Comparison of ENCODE assay signal across 12 mouse cellular contexts in genomic region chr2:6257146-6257545, GRCm38 (mm10). TPM values are rescaled to one million over a fixed set of nuclear protein-coding genes. Genes with fewer than 3 reads are reported as not detected.
DNase-seq lines count a peak whose midpoint lies in the region; ATAC-seq and TF ChIP-seq lines count a peak whose summit lies in the region.
"Had no signal": no experiment of that assay in that cellular context is flagged by ENCODE, and none has a peak within 500 bp of the region (broad histone marks: within the 10 kb centered on the region; RNA-seq: fewer than 3 reads in every experiment).

No protein-coding gene starts in this region.

- no peak for TF ChIP-seq POLR2A in brain, embryonic 14.5 days (IDR thresholded peaks at IDR 0.05; ENCODE audit: borderline replicate concordance, extremely low read depth, insufficient read depth, insufficient read length, poor library complexity, severe bottlenecking)

- H3K27me3 ChIP-seq in heart, embryonic 16.5 days (ENCODE audit: control insufficient read depth, insufficient read depth, low read length) = no peaks in the 10 kb centered on the region
- H3K27me3 ChIP-seq: heart, embryonic 13.5 days had no signal

- H3K27ac ChIP-seq in heart, embryonic 16.5 days (ENCODE audit: low read length) = peak overlapping the region; percentile 82
- peak overlapping the region; percentile 73 for H3K27ac ChIP-seq in macrophage
- H3K27ac ChIP-seq in gastrocnemius, adult 2 months = no peak overlapping the region; the same call in 1 of the 2 replicates

- H3K79me2 ChIP-seq in macrophage (ENCODE audit: inconsistent target) = no peaks in the 10 kb centered on the region

- DNase-seq in heart, adult 11 months = no peak
- DNase-seq in brain, embryonic 14.5 days (ENCODE audit: low read depth) = peak; percentile 19
- peak; percentile 66 to 74 for DNase-seq in layer of hippocampus, adult 8-10 months (ENCODE audit: low spot score in 2 of 2)
- DNase-seq in gastrocnemius, adult 2 months = no peak
- no peak for DNase-seq in gastrocnemius, adult 18-20 months (ENCODE audit: low spot score)
- DNase-seq: liver; lung, postnatal 10 days had no signal

- H3K4me1 ChIP-seq in heart, embryonic 16.5 days (ENCODE audit: control insufficient read depth, insufficient read depth, low read length) = peaks cover 18% of the 10 kb centered on the region

- 64% methylated on average over 2 of the region's 2 CpGs for WGBS in heart, embryonic 16.5 days
- 88% methylated on average over 2 of the region's 2 CpGs for WGBS in macrophage (ENCODE audit: missing documents)

- no peak overlapping the region for H3K4me3 ChIP-seq in heart, embryonic 16.5 days (ENCODE audit: low read length)
- H3K4me3 ChIP-seq in macrophage (ENCODE audit: inconsistent target) = no peak overlapping the region
- no peak overlapping the region for H3K4me3 ChIP-seq in gastrocnemius, adult 2 months
- H3K4me3 ChIP-seq: heart, embryonic 13.5 days had no signal

- H3K4me2 ChIP-seq in heart, embryonic 16.5 days (ENCODE audit: low read depth, low read length) = no peak overlapping the region

- ATAC-seq in heart, embryonic 16.5 days (replicated peaks; ENCODE audit: extremely low read depth, insufficient read depth, low FRiP score) = no peak
- no peak for ATAC-seq in monocyte, adult 5-6 weeks (replicated peaks; ENCODE audit: insufficient number of reproducible peaks, low FRiP score, low TSS enrichment, poor library complexity, severe bottlenecking)
- ATAC-seq: activated CD4-positive, CD25-positive, alpha-beta regulatory T cell, adult 4 months had no signal

- no peaks in the 10 kb centered on the region for H3K36me3 ChIP-seq in heart, embryonic 16.5 days (ENCODE audit: control insufficient read depth, insufficient read depth)
- H3K36me3 ChIP-seq in macrophage (ENCODE audit: inconsistent target) = no peaks in the 10 kb centered on the region
- H3K36me3 ChIP-seq: heart, embryonic 13.5 days had no signal

- intact Hi-C loops in gastrocnemius, adult 2 months (cut with DNase I) = no loop called here

- no peak for TF ChIP-seq CTCF in brain, embryonic 14.5 days (IDR thresholded peaks at IDR 0.05; ENCODE audit: borderline replicate concordance, extremely low read depth, insufficient read depth, insufficient read length)
- no peak for TF ChIP-seq CTCF in gastrocnemius, adult 2 months (IDR thresholded peaks at IDR 0.05)

- no peak overlapping the region for H3K9ac ChIP-seq in heart, embryonic 16.5 days (ENCODE audit: low read length)
- H3K9ac ChIP-seq: heart, embryonic 13.5 days had no signal

- peaks cover 4% of the 10 kb centered on the region; the same call in 1 of the 2 replicates for H3K9me3 ChIP-seq in heart, embryonic 16.5 days (replicated peaks; ENCODE audit: control insufficient read depth, low read length)

RNA-seq across cellular contexts. Expression of gene Echdc3, which starts 44.3 kb away (rescaled TPM):
- 11.3 and 11.8 TPM in 2 replicates for polyA plus RNA-seq in heart, embryonic 16.5 days (2015; fragmentation: Nextera tagmentation; extraction: Ambion mirVana)
- 1.0 and 1.2 TPM in 2 replicates for polyA plus RNA-seq in brain, embryonic 14.5 days (2012; rRNA removed)
- total RNA-seq in layer of hippocampus, adult 8-10 months (2022) = 1 to 10 TPM in 2 of 4 experiments, under 1 TPM in 2; 0.23 to 1.5 (median 0.90) TPM
- 1 to 10 TPM in 19 of 26 experiments, under 1 TPM in 2, not detected in 5; 0.58 to 5.3 (median 2.0) TPM for total RNA-seq in macrophage (2018; cell fraction: chromatin; rRNA removed)
- under 1 TPM; 0.07 to 0.88 (median 0.35) TPM for total RNA-seq in macrophage (2018; cell fraction: cytosol; rRNA removed)
- total RNA-seq in macrophage (2018; cell fraction: nucleus; rRNA removed) = 1 to 10 TPM in 10 of 26 experiments, under 1 TPM in 5, not detected in 11; 0.24 to 3.4 (median 1.2) TPM
- 0.49 to 1.1 TPM (median 0.60 TPM) in 3 replicates for polyA plus RNA-seq in macrophage (2018)
- total RNA-seq in gastrocnemius, adult 2 months (2021) = 1 to 10 TPM; 5.3 to 6.5 TPM
- total RNA-seq in gastrocnemius, adult 18-20 months (2021) = 1 to 10 TPM; 5.2 to 5.8 TPM
- total RNA-seq in monocyte, adult 5-6 weeks (2017) = 0.19 TPM in 1 of 3 replicates, not detected in the others
- polyA plus RNA-seq: activated CD4-positive, CD25-positive, alpha-beta regulatory T cell, adult 4 months had no signal

Comparison
In these comparisons a context has a peak if more than half of its experiments do, and no peak if none do; other contexts are left out.
1. DNase-seq: peak in brain, embryonic 14.5 days (single experiment) and layer of hippocampus, adult 8-10 months (2 of 2); none in heart, adult 11 months (single experiment), gastrocnemius, adult 2 months (single experiment) and gastrocnemius, adult 18-20 months (single experiment).